Mouse (Mus musculus) midbrain, embryonic 14.5 days (tissue): ENCODE measurements around the gene Ralgds. TPM values are rescaled to one million over a fixed set of nuclear protein-coding genes. Genes with fewer than 3 reads are reported as not detected.

ENCODE experiments used
- ATAC-seq: fragments of 200-750 bp; cut with Nextera tagmentation; 2 replicates; pipeline ENCODE4 v1.8.0; 2017; ENCODE audit warnings: moderate number of reproducible peaks, moderate library complexity; ENCODE audit not compliant: low FRiP score, low TSS enrichment
- DNase-seq: peaks from one replicate; pipeline ENCODE4 v3.0.0-alpha.2; 2015
- H3K27ac ChIP-seq: fragments of 300-500 bp; sonication (generic); replicated peaks from 2 replicates; pipeline ENCODE4 v1.5.1; 2014; ENCODE audit warnings: mild to moderate bottlenecking, low read depth, low read length, moderate library complexity
- H3K27me3 ChIP-seq: fragments of 300-500 bp; sonication (generic); 2 replicates; pipeline ENCODE4 v1.6.1; 2014; ENCODE audit warnings: low read length, control low read depth, mixed read lengths; ENCODE audit not compliant: control insufficient read depth, insufficient read depth
- H3K36me3 ChIP-seq: fragments of 300-500 bp; sonication (generic); 2 replicates; pipeline ENCODE4 v1.6.1; 2014; ENCODE audit warnings: low read length, control low read depth; ENCODE audit not compliant: control insufficient read depth, insufficient read depth
- H3K4me1 ChIP-seq: fragments of 300-500 bp; sonication (generic); 2 replicates; pipeline ENCODE4 v1.6.1; 2014; ENCODE audit warnings: mild to moderate bottlenecking, antibody characterized with exemption, low read length, control low read depth; ENCODE audit not compliant: control insufficient read depth, insufficient read depth
- H3K4me2 ChIP-seq: fragments of 300-500 bp; sonication (generic); 2 replicates; pipeline ENCODE4 v1.6.1; 2014; ENCODE audit warnings: mild to moderate bottlenecking, low read length, moderate library complexity
- H3K4me3 ChIP-seq: fragments of 300-500 bp; sonication (generic); replicated peaks from 2 replicates; pipeline ENCODE4 v1.5.1; 2014; ENCODE audit warnings: low read depth, low read length
- H3K9ac ChIP-seq: fragments of 300-500 bp; sonication (generic); replicated peaks from 2 replicates; pipeline ENCODE4 v1.6.1; 2014; ENCODE audit warnings: mild to moderate bottlenecking, low read length, moderate library complexity
- H3K9me3 ChIP-seq: fragments of 300-500 bp; sonication (generic); 2 replicates; pipeline ENCODE4 v1.6.1; 2016; ENCODE audit warnings: low read length, control low read depth, mixed read lengths; ENCODE audit not compliant: control insufficient read depth
- WGBS: fragments of 180-500 bp; shearing (Covaris S2); extraction: QIAGEN DNeasy Blood & Tissue Kit; methylation state at CpG from one replicate; pipeline ENCODE4 v1.1.7; 2014; 5-methylcytosine and 5-hydroxymethylcytosine counted together
- polyA plus RNA-seq: library from polyadenylated mRNA; unstranded; fragments of >200 nt; fragmentation: Nextera tagmentation; extraction: Ambion mirVana; gene quantifications from 2 replicates; pipeline ENCODE4 v1.2.1, GENCODE M21; 2014

The Ralgds gene
- polyA plus RNA-seq, 1 experiment from 2014 or later, result 101 TPM

GRCm38 (mm10) chr2:28578003-28578402, 65.1 kb downstream of the Ralgds start:
- H3K9me3 ChIP-seq, result no peaks in the 10 kb centered on the region
- ATAC-seq, result no peak
- WGBS, result 66% methylated on average over 5 of the region's 5 CpGs
- H3K9ac ChIP-seq, result no peak overlapping the region
- no peak overlapping the region for H3K4me2 ChIP-seq
- peaks cover 64% of the 10 kb centered on the region for H3K36me3 ChIP-seq
- H3K4me3 ChIP-seq, result no peak overlapping the region
- H3K4me1 ChIP-seq, result peaks cover 10% of the 10 kb centered on the region; the same call in 1 of the 2 replicates
- DNase-seq, result no peak
- no peak overlapping the region for H3K27ac ChIP-seq
- H3K27me3 ChIP-seq, result no peaks in the 10 kb centered on the region

DNA sequence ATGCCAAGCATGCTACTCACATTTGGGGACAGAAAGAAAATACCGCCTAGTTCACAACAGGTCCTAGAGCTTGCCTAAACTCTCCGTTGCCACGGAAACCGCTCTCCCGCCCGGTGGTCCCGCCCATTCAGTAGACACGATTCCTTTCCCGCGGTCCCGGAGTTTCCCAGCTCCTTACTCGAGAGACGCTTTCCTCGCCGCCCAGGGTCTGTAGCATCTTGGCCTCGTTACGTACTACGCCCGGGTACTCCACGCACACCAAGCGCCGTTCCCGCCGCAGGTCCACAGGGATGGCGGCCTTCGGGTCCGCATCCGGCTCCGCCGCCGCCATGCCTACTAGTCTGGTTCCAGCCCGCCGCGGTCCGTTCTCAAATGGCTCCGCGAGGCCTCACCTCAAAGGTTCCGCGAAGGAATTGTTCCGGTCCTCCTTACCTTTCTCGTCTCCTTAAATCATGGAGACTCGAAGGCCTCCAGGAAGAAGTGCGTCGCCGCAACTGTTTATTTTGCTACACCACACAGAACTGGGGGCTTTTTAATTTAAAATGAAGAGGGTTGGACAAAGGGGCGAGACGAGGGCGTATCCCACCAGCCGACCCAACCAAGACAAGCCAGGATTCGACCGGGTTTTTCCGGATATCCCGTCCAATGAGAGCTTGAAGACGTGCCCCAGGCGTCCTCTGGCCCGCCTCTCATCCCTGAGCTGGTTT, 69.9 kb downstream of the Ralgds start:
- Histone ChIP-seq H3K4me1 (peaks cover 15% of the 10 kb centered on the region; the same call in 1 of the 2 replicates), H3K27ac (peak overlapping the region; percentile 95), H3K36me3 (peaks cover 18% of the 10 kb centered on the region), H3K9me3 (no peaks in the 10 kb centered on the region), H3K4me3 (peak overlapping the region; percentile 63), H3K27me3 (no peaks in the 10 kb centered on the region), H3K4me2 (peak overlapping the region; percentile 72), H3K9ac (peak overlapping the region; percentile 67)
- DNase-seq (peak; percentile 94), ATAC-seq (peak; percentile 93)
- WGBS, result under 1% methylated on average over 56 of the region's 56 CpGs

GRCm38 (mm10) chr2:28583651-28584050, 70.7 kb downstream of the Ralgds start, which contains the start of gene Gtf3c5:
Gene Gtf3c5, minus strand, starts transcription at chr2:28583751.
- Histone ChIP-seq H3K9ac (peak within 1 kb of the TSS; percentile 67), H3K4me3 (peak within 1 kb of the TSS; percentile 63), H3K4me2 (peak within 1 kb of the TSS; percentile 72), H3K4me1 (peaks cover 15% of the 10 kb centered on the region; the same call in 1 of the 2 replicates), H3K27me3 (no peaks in the 10 kb centered on the region; the same call in 1 of the 2 replicates), H3K27ac (peak within 1 kb of the TSS; percentile 95), H3K9me3 (no peaks in the 10 kb centered on the region), H3K36me3 (peaks cover 10% of the 10 kb centered on the region)
- 72% methylated on average over 9 of the region's 9 CpGs for WGBS
- DNase-seq (no peak), ATAC-seq (no peak)

GRCm38 (mm10) chr2:28585043-28585571, 72.2 kb downstream of the Ralgds start:
- WGBS, result 20% methylated on average over 6 of the region's 6 CpGs
- Histone ChIP-seq H3K4me1 (peaks cover 15% of the 10 kb centered on the region; the same call in 1 of the 2 replicates), H3K4me3 (no peak overlapping the region), H3K27ac (no peak overlapping the region), H3K9ac (no peak overlapping the region), H3K36me3 (no peaks in the 10 kb centered on the region; the same call in 1 of the 2 replicates), H3K4me2 (no peak overlapping the region), H3K27me3 (no peaks in the 10 kb centered on the region; the same call in 1 of the 2 replicates), H3K9me3 (no peaks in the 10 kb centered on the region)
- peak; percentile 93 for DNase-seq
- ATAC-seq, result no peak

GRCm38 (mm10) chr2:28585730-28586129, 72.8 kb downstream of the Ralgds start:
- no peak for DNase-seq
- H3K4me3 ChIP-seq, result no peak overlapping the region
- no peaks in the 10 kb centered on the region; the same call in 1 of the 2 replicates for H3K36me3 ChIP-seq
- 46% methylated on average over 2 of the region's 2 CpGs for WGBS
- H3K27ac ChIP-seq, result no peak overlapping the region
- H3K4me1 ChIP-seq, result peaks cover 15% of the 10 kb centered on the region; the same call in 1 of the 2 replicates
- no peaks in the 10 kb centered on the region; the same call in 1 of the 2 replicates for H3K27me3 ChIP-seq
- no peaks in the 10 kb centered on the region for H3K9me3 ChIP-seq
- no peak for ATAC-seq
- no peak overlapping the region for H3K4me2 ChIP-seq
- no peak overlapping the region for H3K9ac ChIP-seq

DNA sequence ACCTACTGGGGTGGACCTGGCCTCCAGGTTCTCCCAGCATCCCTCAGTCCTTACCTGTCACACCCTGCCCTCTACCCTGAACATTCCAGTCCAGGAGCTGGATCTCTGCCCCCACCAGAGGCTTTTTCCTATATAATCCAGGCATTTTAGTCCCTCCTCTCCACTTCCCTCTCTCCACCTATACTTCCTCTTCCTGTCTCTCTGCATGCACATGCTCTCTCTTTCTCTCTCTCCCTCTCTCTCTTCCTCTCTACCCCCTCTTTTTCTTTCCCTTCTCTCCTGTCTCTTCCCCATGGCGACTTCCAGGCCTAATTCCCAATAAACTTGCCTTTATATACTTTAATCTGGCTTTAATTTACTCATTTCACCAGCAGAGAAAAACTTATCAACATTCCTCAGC, 75.6 kb downstream of the Ralgds start:
- no peak for DNase-seq
- H3K27me3 ChIP-seq, result no peaks in the 10 kb centered on the region; the same call in 1 of the 2 replicates
- peaks cover under 1% of the 10 kb centered on the region; the same call in 1 of the 2 replicates for H3K4me1 ChIP-seq
- WGBS, result 46% methylated on average over 1 of the region's 1 CpGs
- no peaks in the 10 kb centered on the region for H3K36me3 ChIP-seq
- ATAC-seq, result no peak
- no peak overlapping the region for H3K9ac ChIP-seq
- H3K27ac ChIP-seq, result no peak overlapping the region
- H3K9me3 ChIP-seq, result no peaks in the 10 kb centered on the region
- no peak overlapping the region for H3K4me3 ChIP-seq
- H3K4me2 ChIP-seq, result no peak overlapping the region

DNA sequence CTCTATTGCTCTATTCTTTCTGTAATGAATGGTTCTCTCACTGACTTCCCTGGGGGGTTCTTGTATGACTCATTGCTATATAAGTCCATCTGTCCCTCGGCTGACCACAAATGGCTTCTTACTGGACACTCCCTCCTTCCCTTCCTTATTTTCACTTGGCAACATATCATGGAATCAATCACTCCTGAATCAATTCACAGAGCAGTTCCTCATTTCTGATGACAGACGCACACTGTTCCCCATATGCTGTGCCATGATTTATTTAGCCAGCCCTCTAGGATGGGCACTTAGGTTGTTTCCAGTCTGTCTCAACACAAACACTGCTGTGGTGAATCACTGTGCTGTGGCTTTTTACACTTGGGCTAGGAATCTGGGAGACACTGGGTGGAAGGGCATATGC, 78.6 kb downstream of the Ralgds start:
- no peak overlapping the region for H3K27ac ChIP-seq
- H3K27me3 ChIP-seq, result no peaks in the 10 kb centered on the region; the same call in 1 of the 2 replicates
- no peak for DNase-seq
- no peak overlapping the region for H3K4me3 ChIP-seq
- WGBS, result 77% methylated on average over 2 of the region's 2 CpGs
- no peaks in the 10 kb centered on the region for H3K36me3 ChIP-seq
- H3K9ac ChIP-seq, result no peak overlapping the region
- no peak for ATAC-seq
- no peaks in the 10 kb centered on the region for H3K4me1 ChIP-seq
- H3K4me2 ChIP-seq, result no peak overlapping the region
- H3K9me3 ChIP-seq, result no peaks in the 10 kb centered on the region

- Histone ChIP-seq H3K27me3 (no peaks in the 10 kb centered on the region; the same call in 1 of the 2 replicates), H3K36me3 (no peaks in the 10 kb centered on the region), H3K27ac (no peak overlapping the region), H3K9me3 (no peaks in the 10 kb centered on the region), H3K9ac (no peak overlapping the region), H3K4me2 (no peak overlapping the region), H3K4me1 (no peaks in the 10 kb centered on the region), H3K4me3 (no peak overlapping the region)
- WGBS, result 6% methylated on average over 15 of the region's 15 CpGs
- peak; percentile 70 for DNase-seq
- no peak for ATAC-seq
These were observed 79.9 kb downstream of the Ralgds start for GRCm38 (mm10) chr2:28592809-28593208.
